Mouse (Mus musculus) adrenal gland, adult (tissue): Measurements from ENCODE around the gene 4930590J08Rik.
A peak's percentile ranks its signal among the peaks of the same experiment; 100 is the strongest.

Source experiments
- DNase-seq, 2 experiments: peaks; one replicate each; pipeline ENCODE4 v3.0.0; 2022 to 2023; ENCODE audit warnings: low spot score in 1 of 2; ENCODE audit not compliant: inconsistent age in 2 of 2

Gene 4930590J08Rik

DNA sequence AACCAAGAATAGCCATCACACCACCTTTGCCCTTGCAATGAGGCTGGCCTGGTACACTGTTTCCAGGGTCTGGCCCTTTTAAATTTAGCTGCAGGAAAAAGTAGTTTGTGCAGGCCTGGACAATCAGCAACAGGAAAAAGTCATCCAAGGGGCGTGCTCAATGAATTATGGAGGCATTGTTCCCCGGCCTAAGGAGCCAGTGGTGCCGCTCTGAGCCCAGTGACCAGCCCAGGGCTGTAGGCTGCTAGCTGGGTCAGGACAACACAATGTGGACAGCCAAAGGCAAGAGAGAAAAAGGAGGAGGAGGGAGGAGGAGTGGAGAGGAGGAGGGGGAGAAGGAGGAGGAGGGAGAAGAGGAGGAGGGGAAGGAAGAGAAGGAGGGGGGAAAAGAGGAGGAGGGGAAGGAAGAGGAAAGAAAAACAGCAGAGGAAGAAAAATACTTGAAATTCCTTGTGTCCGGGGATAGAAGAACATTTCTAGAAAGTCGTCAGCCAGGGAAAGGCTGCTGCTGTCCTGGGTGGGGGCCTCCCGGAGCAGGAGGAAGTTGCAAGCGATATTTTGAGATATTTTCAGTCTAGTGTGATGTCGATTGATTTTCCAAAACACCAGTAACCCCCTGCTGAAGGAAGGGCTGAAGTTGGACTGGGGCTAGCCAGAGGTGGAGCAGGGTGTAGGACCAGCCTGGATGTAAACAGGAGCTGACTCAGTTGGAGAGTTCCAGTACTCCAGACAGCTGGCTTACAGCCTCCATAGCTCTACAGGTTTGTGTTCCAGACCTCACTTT, 57.6 kb downstream of the 4930590J08Rik start:
- DNase-seq: peak; percentile 51 to 69

GRCm38 (mm10) chr6:91963429-91963828, 60.8 kb downstream of the 4930590J08Rik start:
- DNase-seq: no peak

- no peak for DNase-seq
Measured at GRCm38 (mm10) chr6:91965060-91965459, 62.5 kb downstream of the 4930590J08Rik start.

DNA sequence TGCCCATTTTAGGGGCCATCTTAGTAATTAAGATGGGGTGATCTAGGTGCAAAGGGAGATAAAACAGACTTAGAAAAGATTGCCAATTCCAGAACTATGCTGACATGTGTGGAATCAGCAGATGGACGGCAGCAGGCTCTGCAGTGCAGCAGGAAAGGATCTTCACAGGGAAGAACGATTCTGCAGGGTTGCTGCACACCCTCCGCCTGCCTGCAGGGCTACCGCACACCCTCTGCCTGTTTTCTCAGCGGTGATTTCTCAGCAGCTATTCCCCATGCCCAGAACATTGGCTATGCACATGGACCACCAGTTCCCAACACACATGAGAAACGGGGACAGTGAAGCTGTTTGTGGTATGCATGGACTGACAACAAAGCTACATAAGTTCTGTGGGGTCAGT, 63.4 kb downstream of the 4930590J08Rik start:
- no peak for DNase-seq

- peak; percentile 77 to 80 for DNase-seq
Measured at GRCm38 (mm10) chr6:91972201-91972646, 69.6 kb downstream of the 4930590J08Rik start.

DNA sequence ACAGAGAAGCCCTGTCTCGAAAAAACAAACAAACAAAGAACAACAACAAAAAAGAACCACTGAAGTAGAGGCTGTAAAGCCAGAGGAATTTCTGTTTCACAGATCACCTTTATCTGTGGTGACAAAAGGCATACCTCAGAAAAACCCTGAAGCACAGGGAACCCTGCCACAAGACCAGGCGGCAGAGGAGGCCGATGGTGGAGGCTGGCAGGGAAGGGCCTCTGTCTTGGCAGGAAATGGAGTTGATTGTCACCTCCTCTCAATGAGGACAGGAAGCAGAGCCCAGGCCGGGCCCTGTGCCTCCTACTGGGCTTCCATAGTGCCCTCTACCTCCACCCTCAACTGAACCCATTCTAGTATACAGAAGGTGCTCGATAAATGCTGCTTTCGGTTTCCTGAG, 71.4 kb downstream of the 4930590J08Rik start:
- no peak for DNase-seq

DNA sequence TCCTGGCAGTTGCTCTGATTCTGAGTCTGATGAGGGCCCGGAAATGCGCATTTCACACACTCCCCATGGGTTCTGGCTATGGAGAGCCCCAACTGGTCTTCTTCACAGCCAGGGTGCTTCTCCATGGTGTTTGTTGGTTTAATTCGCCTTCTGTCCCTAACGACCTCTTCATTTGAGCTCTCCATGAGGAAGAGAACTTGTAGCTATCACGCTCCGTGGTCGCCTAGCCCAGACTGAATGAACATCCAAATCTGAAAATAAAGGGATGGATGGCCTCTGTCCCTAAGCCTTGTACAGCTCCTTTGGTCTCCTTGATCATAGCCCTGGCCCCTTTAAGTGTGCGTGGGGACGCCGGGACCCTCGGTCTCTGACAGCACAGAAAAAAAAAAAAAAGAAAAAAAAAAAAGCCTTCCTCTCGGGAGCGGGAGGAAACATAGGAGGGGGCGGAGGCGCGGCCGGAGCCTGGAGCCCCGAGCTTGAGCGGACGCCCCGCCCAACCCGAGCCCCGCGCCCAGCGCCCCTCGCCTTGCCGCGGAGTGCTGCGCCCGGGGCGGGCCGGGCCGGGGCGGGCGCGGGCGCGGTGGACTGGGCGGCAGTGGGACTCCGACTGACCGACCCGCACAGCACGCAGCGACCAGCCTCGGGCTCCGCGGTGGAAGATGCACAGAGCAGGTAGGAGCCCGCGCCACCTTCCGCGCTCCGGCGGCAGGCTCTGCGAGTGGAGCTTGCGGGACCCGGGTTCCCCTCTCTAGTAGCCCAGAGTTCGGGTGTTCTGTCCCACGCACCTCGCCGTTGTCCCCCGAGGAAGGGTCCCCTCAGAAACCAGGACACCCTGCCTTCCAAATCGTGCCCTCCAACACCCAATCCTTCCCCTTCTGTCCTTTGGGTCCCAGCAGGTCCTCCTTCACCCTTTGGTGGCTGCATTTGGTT, 76.0 kb downstream of the 4930590J08Rik start, which contains the start of gene Fgd5:
Fgd5 (plus strand) TSS at position 508 of the 930 bp plus-strand sequence.
- DNase-seq: peak; percentile 31 to 53

DNA sequence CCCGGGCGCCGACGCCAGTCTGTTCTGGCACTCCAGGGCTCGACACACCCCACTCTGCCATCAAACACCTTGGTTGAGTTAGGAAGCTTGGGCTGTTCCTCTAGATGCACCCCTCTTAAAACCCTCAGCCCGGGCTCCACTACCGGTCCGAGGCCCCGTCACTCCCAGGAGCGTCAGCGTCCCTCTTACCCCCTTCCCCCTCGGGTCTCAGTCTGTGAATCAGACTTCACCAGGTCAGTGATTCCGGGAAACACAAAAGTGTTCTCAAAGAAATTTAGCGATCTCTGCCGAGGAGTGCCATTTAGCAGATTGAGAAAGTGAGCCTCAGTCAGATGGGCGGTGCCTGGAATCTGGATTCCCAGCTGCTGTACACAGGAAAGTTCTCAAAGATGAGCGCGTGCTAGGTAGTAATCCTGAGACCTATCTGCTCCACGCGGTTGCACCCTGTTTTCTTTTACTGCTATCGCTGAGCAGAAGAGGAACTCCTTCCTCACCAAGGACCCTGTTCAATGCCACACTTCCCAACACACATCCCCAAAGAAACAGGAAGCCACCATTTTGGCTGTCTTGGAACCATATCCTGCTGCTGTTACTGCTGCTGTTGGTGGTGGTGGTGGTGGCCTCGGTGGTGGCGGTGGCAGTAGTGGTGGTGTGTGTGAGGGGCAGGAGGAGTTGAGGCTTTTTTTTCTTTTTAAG, 76.8 kb downstream of the 4930590J08Rik start:
- DNase-seq: no peak

DNA sequence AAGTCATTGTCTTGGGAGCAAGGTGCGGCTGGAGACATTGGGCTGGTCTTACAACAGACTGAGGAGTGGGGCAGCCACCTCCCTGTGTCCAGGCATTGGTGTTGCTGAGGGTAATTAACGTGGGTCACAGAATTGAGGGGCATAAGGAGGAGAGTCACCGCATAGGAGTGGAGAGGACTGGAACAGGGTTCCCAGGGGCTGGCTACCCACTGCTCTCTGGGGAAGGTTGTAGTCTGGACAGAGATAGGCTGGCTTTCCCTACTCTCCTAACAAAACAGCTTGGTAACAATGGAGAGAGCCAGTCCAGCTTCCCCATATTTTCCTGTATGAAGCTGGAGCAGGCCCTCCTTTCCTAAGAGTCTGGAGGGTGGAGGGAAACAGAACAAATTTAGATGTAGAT, 77.4 kb downstream of the 4930590J08Rik start:
- DNase-seq: no peak

GRCm38 (mm10) chr6:91990101-91990500, 87.5 kb downstream of the 4930590J08Rik start:
- DNase-seq: no peak

GRCm38 (mm10) chr6:91992823-91993222, 90.2 kb downstream of the 4930590J08Rik start:
- no peak for DNase-seq

DNA sequence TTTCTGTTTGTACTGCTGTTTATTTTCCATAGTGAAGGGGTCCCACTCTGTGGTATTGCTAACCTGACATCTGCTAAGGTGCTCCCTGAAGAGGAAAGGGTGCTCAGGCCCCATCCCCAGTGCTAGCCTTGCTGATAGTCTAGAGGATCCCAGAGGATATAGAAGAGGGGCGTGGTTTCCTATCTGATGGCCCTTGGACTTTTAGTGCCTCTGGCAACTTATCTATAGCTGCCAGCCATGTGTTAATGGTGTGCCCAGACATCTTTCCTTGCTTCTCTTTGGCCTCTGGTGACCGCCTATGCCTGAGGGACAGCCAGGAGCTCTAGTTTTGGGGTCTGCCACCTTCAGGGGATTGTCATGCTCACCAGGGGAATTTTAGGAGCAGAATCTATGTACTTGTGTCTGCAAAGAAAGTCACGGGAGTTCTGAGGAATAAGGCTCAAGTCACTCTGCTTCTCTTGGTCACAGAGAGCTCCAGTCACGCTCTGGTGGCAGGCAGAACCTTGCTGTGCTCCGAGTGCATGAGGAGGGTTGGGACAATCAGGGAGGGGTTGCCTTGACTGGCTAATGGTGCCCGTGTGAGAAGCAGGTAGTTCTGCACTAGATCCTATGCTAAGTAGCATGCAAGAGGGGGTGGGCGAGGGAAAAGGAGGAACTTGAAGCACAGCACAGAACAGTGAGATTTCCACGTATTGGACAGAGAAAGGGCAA, 91.3 kb downstream of the 4930590J08Rik start:
- DNase-seq: no peak

DNA sequence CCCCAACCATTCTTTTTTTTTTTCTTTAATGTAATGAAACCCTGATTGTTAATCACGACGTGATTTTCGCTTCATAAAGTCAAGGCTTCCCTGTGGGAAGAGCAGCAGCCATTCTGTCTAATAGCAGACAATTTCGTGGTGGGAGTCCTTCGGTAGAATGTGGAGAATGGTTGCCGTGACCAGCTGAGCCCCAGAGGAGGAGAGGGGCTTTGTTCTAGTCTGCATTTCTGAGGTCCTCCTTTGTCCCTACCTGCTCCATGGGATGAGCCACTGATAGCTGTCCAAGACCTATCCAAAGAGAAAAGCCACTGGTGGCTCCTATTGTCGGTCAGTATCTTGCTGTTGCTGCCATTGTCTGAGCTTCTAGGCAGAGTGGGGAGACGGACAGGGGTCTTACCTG, 93.5 kb downstream of the 4930590J08Rik start:
- DNase-seq: no peak
